Mouse (Mus musculus): Measurements from ENCODE around the gene Morc1. TPM values are rescaled to one million over a fixed set of nuclear protein-coding genes. Genes with fewer than 3 reads are reported as not detected.

Gene Morc1
- total RNA-seq, 1 experiment from 2014 or later = not detected

- DNase-seq = no peak
Measured at GRCm38 (mm10) chr16:48627296-48627695, 196.3 kb downstream of the Morc1 start.

GRCm38 (mm10) chr16:48629710-48630109, 198.7 kb downstream of the Morc1 start:
- DNase-seq = no peak

DNA sequence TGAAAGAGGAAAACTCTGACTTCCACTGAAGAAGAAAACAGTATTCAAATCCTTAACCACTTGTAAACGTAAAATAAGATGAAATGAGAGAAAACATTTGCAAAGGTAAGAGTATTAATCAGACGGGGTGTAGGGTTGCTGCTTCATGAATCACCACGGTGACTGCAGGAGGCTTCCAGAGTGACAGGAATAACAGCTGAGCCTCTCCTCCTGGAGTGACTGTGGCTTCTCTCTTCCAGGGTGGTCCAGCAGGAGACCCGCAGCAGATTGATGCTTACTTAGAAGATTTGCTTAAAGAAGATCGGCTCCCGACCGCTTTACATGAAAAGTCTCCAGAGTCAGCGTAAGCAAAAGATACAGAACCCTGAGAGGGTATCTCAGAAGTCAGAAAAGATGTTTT, 199.4 kb downstream of the Morc1 start:
- DNase-seq = no peak

- DNase-seq = no peak
Measured at GRCm38 (mm10) chr16:48632351-48632750, 201.3 kb downstream of the Morc1 start.

DNA sequence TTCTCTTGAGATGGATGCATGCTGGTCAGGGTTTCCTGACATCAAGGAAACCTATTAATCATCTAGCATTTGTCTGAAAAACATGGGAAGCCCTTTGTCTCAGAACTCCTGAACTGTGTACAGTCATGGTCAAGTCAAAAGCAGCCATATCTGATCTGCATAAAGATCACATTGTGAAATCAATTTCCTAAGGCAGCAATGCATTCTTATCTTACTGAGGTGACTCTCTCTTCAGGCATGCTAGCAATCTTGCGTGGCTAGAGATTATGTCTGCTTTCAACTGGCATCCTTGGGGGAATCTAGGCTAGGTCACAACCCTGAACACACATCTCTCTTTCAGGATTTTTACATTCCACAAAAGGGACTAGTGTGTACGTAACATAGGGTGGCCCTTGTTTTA, 215.2 kb downstream of the Morc1 start:
- no peak for DNase-seq

- no peak for DNase-seq
Measured at GRCm38 (mm10) chr16:48671696-48672095, 240.7 kb downstream of the Morc1 start.

GRCm38 (mm10) chr16:48672664-48673063, 241.6 kb downstream of the Morc1 start:
- DNase-seq = no peak

DNA sequence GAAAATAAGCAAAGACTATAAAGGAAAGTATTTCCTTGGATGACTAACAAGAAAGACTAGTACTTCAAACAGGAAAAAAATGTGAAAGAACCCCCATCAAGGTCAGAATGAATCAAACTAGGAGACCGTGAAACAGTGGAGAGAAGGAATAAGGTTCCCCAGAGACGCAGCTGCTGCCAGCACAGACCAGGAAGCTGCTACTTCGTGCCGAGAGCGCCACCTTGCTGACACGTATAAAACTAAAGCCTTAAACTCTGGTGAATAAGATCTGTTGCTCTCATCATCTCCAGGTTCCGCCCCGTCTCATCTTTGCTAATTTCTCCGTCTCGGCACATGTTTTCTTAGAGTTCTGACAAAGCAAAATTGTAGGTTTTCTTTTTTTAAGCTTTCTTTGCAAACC, 244.6 kb downstream of the Morc1 start:
- DNase-seq = peak; percentile 87

DNA sequence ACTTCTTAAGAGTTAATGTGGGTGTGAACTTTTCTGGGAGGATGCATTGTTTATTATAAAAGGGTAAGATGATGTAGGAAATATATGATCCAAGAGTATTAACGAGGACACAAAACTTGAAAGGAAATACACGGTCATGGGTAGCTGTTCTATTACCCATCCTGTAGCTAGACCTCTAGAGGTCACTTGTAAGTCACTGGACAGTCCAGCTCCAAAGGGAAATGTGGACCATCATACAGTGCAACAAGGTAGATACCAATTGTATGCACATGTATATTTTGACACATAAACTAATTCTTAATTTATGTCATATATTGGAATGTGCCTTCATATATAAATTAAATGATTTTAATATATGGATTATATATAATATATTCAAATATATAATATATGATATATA, 245.2 kb downstream of the Morc1 start:
- DNase-seq = no peak

DNA sequence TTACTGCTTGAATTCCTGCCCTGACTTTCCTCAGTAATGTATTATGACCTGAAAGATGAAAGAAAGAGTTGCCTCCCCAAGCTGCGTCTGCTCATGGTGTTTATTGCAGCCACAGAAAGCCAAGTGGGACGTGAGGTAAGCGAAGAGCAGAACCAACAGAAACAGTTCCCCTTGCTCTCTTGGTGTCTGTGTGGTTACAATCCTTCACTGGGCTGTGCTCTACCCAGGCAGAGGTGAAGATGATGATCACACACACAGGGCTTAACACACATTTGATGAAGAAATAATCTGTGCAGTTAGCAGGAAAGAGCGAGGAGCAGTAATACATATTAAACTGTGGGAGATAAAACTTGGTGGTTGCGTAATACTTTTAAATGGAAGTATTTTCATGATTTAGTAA, 246.3 kb downstream of the Morc1 start:
- no peak for DNase-seq

DNA sequence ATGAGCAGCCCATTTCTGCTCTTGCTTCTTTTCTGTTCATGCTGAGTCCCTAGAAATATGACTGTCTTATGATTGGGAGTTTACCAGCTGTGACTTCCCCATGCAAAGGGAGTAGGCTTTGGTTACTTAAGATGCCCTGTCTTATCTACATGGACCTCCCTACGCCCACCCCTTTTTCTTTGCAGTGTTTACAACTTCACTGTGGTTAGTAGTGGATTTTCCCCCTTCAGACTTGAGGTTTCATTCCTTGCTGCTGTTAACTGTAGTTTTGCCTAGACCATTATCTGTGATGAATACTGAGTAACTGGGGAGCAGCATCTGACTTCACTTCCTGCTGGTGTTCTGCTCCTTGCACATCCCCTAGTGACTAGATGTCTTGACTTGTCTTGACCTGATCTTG, 247.0 kb downstream of the Morc1 start:
- DNase-seq = no peak

Other genes with a start within 250 kb of the Morc1 start
- gene Dppa4, start 147.5 kb upstream of the Morc1 start, total RNA-seq (2021) = not detected in 2 replicates
- not detected in 2 replicates for gene Dppa2, start 127.3 kb upstream of the Morc1 start, total RNA-seq (2021)
- not detected in 2 replicates for gene Gm5485, start 18.8 kb upstream of the Morc1 start, total RNA-seq (2021)

Measured in adrenal gland, postnatal 14 days (tissue).